Mouse (Mus musculus): ENCODE data around the gene Olfr1032. TPM values are rescaled to one million over a fixed set of nuclear protein-coding genes. Genes with fewer than 3 reads are reported as not detected.
"Not testable (repeated sequence)": the region's sequence is repeated elsewhere in the genome, so short reads cannot be mapped to it uniquely, and the experiment has no call there.

Olfr1032 gene
- polyA plus RNA-seq, 1 experiment, result not detected

DNA sequence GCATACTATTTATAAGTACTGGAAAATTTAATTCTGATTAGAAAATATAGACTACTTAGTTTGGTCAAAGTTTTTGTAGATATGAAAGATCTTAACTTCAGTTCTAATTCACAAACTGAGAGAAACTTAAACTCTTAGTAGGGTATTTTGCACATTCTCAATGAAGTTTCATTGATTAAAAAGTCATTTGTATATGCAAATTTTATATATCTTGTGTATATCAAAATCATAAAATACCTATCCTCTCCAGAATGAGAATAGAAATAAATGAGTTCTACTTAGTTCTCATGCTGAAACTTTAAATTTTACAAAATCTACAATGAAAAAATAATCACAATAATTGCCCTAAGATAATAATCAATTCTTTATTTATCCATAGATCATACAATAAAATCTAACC is 40.2 kb downstream of the Olfr1032 start, which contains the start of gene Olfr1034:
Gene Olfr1034, plus strand, starts transcription at position 301 of the 400 bp plus-strand sequence.
- no peak within 1 kb of the TSS for H3K4me3 ChIP-seq (ENCODE audit: insufficient read depth, poor library complexity, severe bottlenecking)
- no peaks in the 10 kb centered on the region for H3K79me2 ChIP-seq (ENCODE audit: control insufficient read depth, insufficient read depth)
- no peaks in the 10 kb centered on the region for H3K36me3 ChIP-seq (ENCODE audit: control insufficient read depth, insufficient read depth)
- no peaks in the 10 kb centered on the region for H3K79me3 ChIP-seq (ENCODE audit: low read depth)
- no peak within 1 kb of the TSS for H3ac ChIP-seq (ENCODE audit: control insufficient read depth, insufficient read length, low read depth)
- TF ChIP-seq CTCF (IDR thresholded peaks at IDR 0.05; ENCODE audit: control insufficient read depth, insufficient read depth, insufficient read length), result no peak
- no peak for TF ChIP-seq FOSL1 (IDR thresholded peaks at IDR 0.05; ENCODE audit: insufficient read depth, low read length, poor library complexity, severe bottlenecking)
- TF ChIP-seq MYOD1 (IDR thresholded peaks at IDR 0.05; ENCODE audit: control insufficient read depth, insufficient read length, low read depth), result no peak
- no peak for TF ChIP-seq CEBPB (IDR thresholded peaks at IDR 0.05; ENCODE audit: low read depth)
- no peak for TF ChIP-seq MYOG (IDR thresholded peaks at IDR 0.05; ENCODE audit: control insufficient read depth, extremely low read depth, insufficient read length)
- TF ChIP-seq MAX (IDR thresholded peaks at IDR 0.05), result no peak
- TF ChIP-seq USF1 (IDR thresholded peaks at IDR 0.05; ENCODE audit: low read depth), result no peak
- H3K27me3 ChIP-seq (ENCODE audit: control insufficient read depth, insufficient read depth, insufficient read length), result no peaks in the 10 kb centered on the region

GRCm38 (mm10) chr2:86050777-86051176 is 45.4 kb downstream of the Olfr1032 start:
- not testable (repeated sequence) for H3K79me3 ChIP-seq (ENCODE audit: low read depth); H3K36me3 ChIP-seq (ENCODE audit: control insufficient read depth, insufficient read depth); H3K27me3 ChIP-seq (ENCODE audit: control insufficient read depth, insufficient read depth, insufficient read length); H3ac ChIP-seq (ENCODE audit: control insufficient read depth, insufficient read length, low read depth); H3K4me3 ChIP-seq (ENCODE audit: insufficient read depth, poor library complexity, severe bottlenecking); H3K79me2 ChIP-seq (ENCODE audit: control insufficient read depth, insufficient read depth)

Other genes with a start within 250 kb of the Olfr1032 start
- not detected for gene Olfr1012, start 242.8 kb upstream of the Olfr1032 start, polyA plus RNA-seq (2012; fragmentation: generic; extraction: Trizol)
- gene Olfr1013, start 238.4 kb upstream of the Olfr1032 start, polyA plus RNA-seq (2012; fragmentation: generic; extraction: Trizol), result not detected
- gene Olfr1014, start 232.8 kb upstream of the Olfr1032 start, polyA plus RNA-seq (2012; fragmentation: generic; extraction: Trizol), result not detected
- not detected for gene Olfr1015, start 223.5 kb upstream of the Olfr1032 start, polyA plus RNA-seq (2012; fragmentation: generic; extraction: Trizol)
- not detected for gene Olfr1016, start 203.0 kb upstream of the Olfr1032 start, polyA plus RNA-seq (2012; fragmentation: generic; extraction: Trizol)
- not detected for gene Olfr1018, start 187.1 kb upstream of the Olfr1032 start, polyA plus RNA-seq (2012; fragmentation: generic; extraction: Trizol)
- not detected for gene Olfr1019, start 160.1 kb upstream of the Olfr1032 start, polyA plus RNA-seq (2012; fragmentation: generic; extraction: Trizol)
- not detected for gene Olfr1020, start 158.5 kb upstream of the Olfr1032 start, polyA plus RNA-seq (2012; fragmentation: generic; extraction: Trizol)
- not detected for gene Olfr1022, start 136.9 kb upstream of the Olfr1032 start, polyA plus RNA-seq (2012; fragmentation: generic; extraction: Trizol)
- gene Olfr1023, start 119.9 kb upstream of the Olfr1032 start, polyA plus RNA-seq (2012; fragmentation: generic; extraction: Trizol), result not detected
- gene Olfr1024, start 100.5 kb upstream of the Olfr1032 start, polyA plus RNA-seq (2012; fragmentation: generic; extraction: Trizol), result not detected
- gene Olfr1025-ps1, start 90.3 kb upstream of the Olfr1032 start, polyA plus RNA-seq (2012; fragmentation: generic; extraction: Trizol), result not detected
- gene Olfr1026, start 84.0 kb upstream of the Olfr1032 start, polyA plus RNA-seq (2012; fragmentation: generic; extraction: Trizol), result not detected
- not detected for gene Olfr1028, start 55.1 kb upstream of the Olfr1032 start, polyA plus RNA-seq (2012; fragmentation: generic; extraction: Trizol)
- gene Olfr1029, start 31.6 kb upstream of the Olfr1032 start, polyA plus RNA-seq (2012; fragmentation: generic; extraction: Trizol), result not detected
- not detected for gene Olfr1030, start 26.3 kb upstream of the Olfr1032 start, polyA plus RNA-seq (2012; fragmentation: generic; extraction: Trizol)
- gene Olfr1031, start 15.2 kb upstream of the Olfr1032 start, polyA plus RNA-seq (2012; fragmentation: generic; extraction: Trizol), result not detected
- gene Olfr1033, start 15.1 kb downstream of the Olfr1032 start, polyA plus RNA-seq (2012; fragmentation: generic; extraction: Trizol), result not detected
- not detected for gene Olfr1034, start 40.3 kb downstream of the Olfr1032 start, polyA plus RNA-seq (2012; fragmentation: generic; extraction: Trizol)
- not detected for gene Olfr1036, start 68.5 kb downstream of the Olfr1032 start, polyA plus RNA-seq (2012; fragmentation: generic; extraction: Trizol)
- not detected for gene Olfr1037, start 81.8 kb downstream of the Olfr1032 start, polyA plus RNA-seq (2012; fragmentation: generic; extraction: Trizol)
- not detected for gene Olfr1039, start 130.4 kb downstream of the Olfr1032 start, polyA plus RNA-seq (2012; fragmentation: generic; extraction: Trizol)
- gene Olfr1040, start 141.2 kb downstream of the Olfr1032 start, polyA plus RNA-seq (2012; fragmentation: generic; extraction: Trizol), result not detected
- not detected for gene Olfr1042, start 156.3 kb downstream of the Olfr1032 start, polyA plus RNA-seq (2012; fragmentation: generic; extraction: Trizol)
- gene Olfr1043, start 162.0 kb downstream of the Olfr1032 start, polyA plus RNA-seq (2012; fragmentation: generic; extraction: Trizol), result not detected
- gene Olfr1044, start 172.3 kb downstream of the Olfr1032 start, polyA plus RNA-seq (2012; fragmentation: generic; extraction: Trizol), result not detected
- gene Olfr52, start 180.1 kb downstream of the Olfr1032 start, polyA plus RNA-seq (2012; fragmentation: generic; extraction: Trizol), result not detected
- gene Olfr1045, start 197.5 kb downstream of the Olfr1032 start, polyA plus RNA-seq (2012; fragmentation: generic; extraction: Trizol), result not detected
- not detected for gene Olfr1046, start 213.8 kb downstream of the Olfr1032 start, polyA plus RNA-seq (2012; fragmentation: generic; extraction: Trizol)
- gene Olfr1047, start 225.9 kb downstream of the Olfr1032 start, polyA plus RNA-seq (2012; fragmentation: generic; extraction: Trizol), result not detected
- gene Olfr1048, start 234.7 kb downstream of the Olfr1032 start, polyA plus RNA-seq (2012; fragmentation: generic; extraction: Trizol), result not detected

Data from C2C12 (cell line).